Mouse (Mus musculus) midbrain, embryonic 14.5 days (tissue): Measurements from ENCODE around the gene Tmem266. TPM values are rescaled to one million over a fixed set of nuclear protein-coding genes. Genes with fewer than 3 reads are reported as not detected.

Experiments
- ATAC-seq: fragments of 200-750 bp; cut with Nextera tagmentation; 2 replicates; pipeline ENCODE4 v1.8.0; 2017; ENCODE audit warnings: moderate number of reproducible peaks, moderate library complexity; ENCODE audit not compliant: low FRiP score, low TSS enrichment
- DNase-seq: peaks from one replicate; pipeline ENCODE4 v3.0.0-alpha.2; 2015
- H3K27ac ChIP-seq: fragments of 300-500 bp; sonication (generic); replicated peaks from 2 replicates; pipeline ENCODE4 v1.5.1; 2014; ENCODE audit warnings: mild to moderate bottlenecking, low read depth, low read length, moderate library complexity
- H3K27me3 ChIP-seq: fragments of 300-500 bp; sonication (generic); 2 replicates; pipeline ENCODE4 v1.6.1; 2014; ENCODE audit warnings: low read length, control low read depth, mixed read lengths; ENCODE audit not compliant: control insufficient read depth, insufficient read depth
- H3K36me3 ChIP-seq: fragments of 300-500 bp; sonication (generic); 2 replicates; pipeline ENCODE4 v1.6.1; 2014; ENCODE audit warnings: low read length, control low read depth; ENCODE audit not compliant: control insufficient read depth, insufficient read depth
- H3K4me1 ChIP-seq: fragments of 300-500 bp; sonication (generic); 2 replicates; pipeline ENCODE4 v1.6.1; 2014; ENCODE audit warnings: mild to moderate bottlenecking, antibody characterized with exemption, low read length, control low read depth; ENCODE audit not compliant: control insufficient read depth, insufficient read depth
- H3K4me2 ChIP-seq: fragments of 300-500 bp; sonication (generic); 2 replicates; pipeline ENCODE4 v1.6.1; 2014; ENCODE audit warnings: mild to moderate bottlenecking, low read length, moderate library complexity
- H3K4me3 ChIP-seq: fragments of 300-500 bp; sonication (generic); replicated peaks from 2 replicates; pipeline ENCODE4 v1.5.1; 2014; ENCODE audit warnings: low read depth, low read length
- H3K9ac ChIP-seq: fragments of 300-500 bp; sonication (generic); replicated peaks from 2 replicates; pipeline ENCODE4 v1.6.1; 2014; ENCODE audit warnings: mild to moderate bottlenecking, low read length, moderate library complexity
- H3K9me3 ChIP-seq: fragments of 300-500 bp; sonication (generic); 2 replicates; pipeline ENCODE4 v1.6.1; 2016; ENCODE audit warnings: low read length, control low read depth, mixed read lengths; ENCODE audit not compliant: control insufficient read depth
- WGBS: fragments of 180-500 bp; shearing (Covaris S2); extraction: QIAGEN DNeasy Blood & Tissue Kit; methylation state at CpG from one replicate; pipeline ENCODE4 v1.1.7; 2014; 5-methylcytosine and 5-hydroxymethylcytosine counted together
- polyA plus RNA-seq: library from polyadenylated mRNA; unstranded; fragments of >200 nt; fragmentation: Nextera tagmentation; extraction: Ambion mirVana; gene quantifications from 2 replicates; pipeline ENCODE4 v1.2.1, GENCODE M21; 2014

Gene Tmem266
- polyA plus RNA-seq: 2.4 and 8.3 TPM in 2 replicates

- DNase-seq (peak; percentile 96), ATAC-seq (peak; percentile 88)
- peaks cover 8% of the 10 kb centered on the region; the same call in 1 of the 2 replicates for H3K27me3 ChIP-seq
- peak within 1 kb of the TSS; percentile 67 for H3K4me3 ChIP-seq
- peaks cover 9% of the 10 kb centered on the region; the same call in 1 of the 2 replicates for H3K4me1 ChIP-seq
- peak within 1 kb of the TSS; percentile 71 for H3K9ac ChIP-seq
- H3K27ac ChIP-seq: peak within 1 kb of the TSS; percentile 79
- no peaks in the 10 kb centered on the region for H3K36me3 ChIP-seq
- H3K9me3 ChIP-seq: no peaks in the 10 kb centered on the region
- peak within 1 kb of the TSS; percentile 70 for H3K4me2 ChIP-seq
- WGBS: 1% methylated on average over 74 of the region's 82 CpGs
These were observed at the start of gene Tmem266, which contains the start of gene Nrg4 for GRCm38 (mm10) chr9:55326515-55327233. Tmem266 (plus strand) TSS chr9:55326913. Nrg4 (minus strand) TSS chr9:55326844.

GRCm38 (mm10) chr9:55277562-55277961, 49.2 kb upstream of the Tmem266 start:
- H3K4me3 ChIP-seq: no peak overlapping the region
- H3K4me1 ChIP-seq: no peaks in the 10 kb centered on the region
- no peak for DNase-seq
- no peak overlapping the region for H3K4me2 ChIP-seq
- H3K27me3 ChIP-seq: no peaks in the 10 kb centered on the region
- no peak overlapping the region for H3K27ac ChIP-seq
- ATAC-seq: no peak
- 81% methylated on average over 4 of the region's 4 CpGs for WGBS
- H3K36me3 ChIP-seq: no peaks in the 10 kb centered on the region
- no peaks in the 10 kb centered on the region for H3K9me3 ChIP-seq
- H3K9ac ChIP-seq: no peak overlapping the region

- H3K27ac ChIP-seq: no peak overlapping the region
- WGBS: 88% methylated on average over 8 of the region's 8 CpGs
- no peaks in the 10 kb centered on the region for H3K9me3 ChIP-seq
- no peaks in the 10 kb centered on the region for H3K27me3 ChIP-seq
- ATAC-seq (no peak), DNase-seq (no peak)
- H3K4me3 ChIP-seq: no peak overlapping the region
- H3K9ac ChIP-seq: no peak overlapping the region
- H3K36me3 ChIP-seq: no peaks in the 10 kb centered on the region
- H3K4me1 ChIP-seq: no peaks in the 10 kb centered on the region
- H3K4me2 ChIP-seq: no peak overlapping the region
These were observed 47.4 kb upstream of the Tmem266 start for GRCm38 (mm10) chr9:55279114-55279825.

- no peak overlapping the region for H3K4me2 ChIP-seq
- no peak for DNase-seq
- H3K27ac ChIP-seq: no peak overlapping the region
- 14% methylated on average over 14 of the region's 14 CpGs for WGBS
- H3K4me1 ChIP-seq: no peaks in the 10 kb centered on the region
- no peaks in the 10 kb centered on the region for H3K36me3 ChIP-seq
- no peaks in the 10 kb centered on the region for H3K9me3 ChIP-seq
- H3K4me3 ChIP-seq: no peak overlapping the region
- ATAC-seq: no peak
- no peak overlapping the region for H3K9ac ChIP-seq
- H3K27me3 ChIP-seq: no peaks in the 10 kb centered on the region
These were observed 43.2 kb upstream of the Tmem266 start for GRCm38 (mm10) chr9:55283516-55283915.

- H3K27ac ChIP-seq: no peak overlapping the region
- no peak overlapping the region for H3K4me2 ChIP-seq
- H3K4me3 ChIP-seq: no peak overlapping the region
- no peak for DNase-seq
- WGBS: 84% methylated on average over 3 of the region's 3 CpGs
- no peaks in the 10 kb centered on the region for H3K9me3 ChIP-seq
- H3K4me1 ChIP-seq: no peaks in the 10 kb centered on the region
- H3K9ac ChIP-seq: no peak overlapping the region
- no peaks in the 10 kb centered on the region for H3K27me3 ChIP-seq
- no peak for ATAC-seq
- no peaks in the 10 kb centered on the region for H3K36me3 ChIP-seq
These were observed 41.5 kb upstream of the Tmem266 start for GRCm38 (mm10) chr9:55285197-55285596.

GRCm38 (mm10) chr9:55289475-55290198, 37.1 kb upstream of the Tmem266 start:
- Histone ChIP-seq H3K27ac (no peak overlapping the region), H3K4me2 (no peak overlapping the region), H3K9me3 (no peaks in the 10 kb centered on the region), H3K27me3 (no peaks in the 10 kb centered on the region), H3K9ac (no peak overlapping the region), H3K4me3 (no peak overlapping the region), H3K36me3 (no peaks in the 10 kb centered on the region), H3K4me1 (no peaks in the 10 kb centered on the region)
- DNase-seq: no peak
- 70% methylated on average over 3 of the region's 3 CpGs for WGBS
- ATAC-seq: no peak

GRCm38 (mm10) chr9:55291966-55292365, 34.7 kb upstream of the Tmem266 start:
- ATAC-seq: no peak
- H3K27ac ChIP-seq: no peak overlapping the region
- H3K4me2 ChIP-seq: no peak overlapping the region
- no peaks in the 10 kb centered on the region for H3K36me3 ChIP-seq
- H3K9ac ChIP-seq: no peak overlapping the region
- H3K4me1 ChIP-seq: no peaks in the 10 kb centered on the region
- no peaks in the 10 kb centered on the region for H3K27me3 ChIP-seq
- WGBS: 91% methylated on average over 4 of the region's 4 CpGs
- H3K9me3 ChIP-seq: no peaks in the 10 kb centered on the region
- no peak for DNase-seq
- H3K4me3 ChIP-seq: no peak overlapping the region

- ATAC-seq (no peak), DNase-seq (no peak)
- Histone ChIP-seq H3K27ac (no peak overlapping the region), H3K4me3 (no peak overlapping the region), H3K4me1 (no peaks in the 10 kb centered on the region), H3K36me3 (no peaks in the 10 kb centered on the region), H3K4me2 (no peak overlapping the region), H3K27me3 (no peaks in the 10 kb centered on the region), H3K9ac (no peak overlapping the region), H3K9me3 (no peaks in the 10 kb centered on the region)
- WGBS: 89% methylated on average over 2 of the region's 2 CpGs
These were observed 30.5 kb upstream of the Tmem266 start for GRCm38 (mm10) chr9:55296221-55296620.
